Mouse (Mus musculus) megakaryocyte, embryonic 14.5 days (primary cell): ENCODE measurements at regions not wholly inside any gene's neighbourhood (a gene's known extent, or its start where the extent isn't known, plus 50 kb on each side); places are given as distances from the start of the nearest gene placed in this dataset.

Source experiments
- FLI1 ChIP-seq: IDR thresholded peaks from 2 replicates; pipeline ENCODE4 v1.6.1; 2012; ENCODE audit warnings: low read length, inconsistent platforms, mixed read lengths
- GATA1 ChIP-seq: IDR thresholded peaks from 3 replicates; pipeline ENCODE4 v1.6.1; 2012; ENCODE audit warnings: mixed read lengths, low read length, inconsistent platforms, borderline replicate concordance

- TF ChIP-seq GATA1 (no peak), FLI1 (no peak)
Observed at GRCm38 (mm10) chr4:75567630-75568029, 289.5 kb upstream of the Dmac1 start.
